Mouse (Mus musculus) G1E (cell line): Measurements from ENCODE around the gene Tsc2. TPM values are rescaled to one million over a fixed set of nuclear protein-coding genes. Genes with fewer than 3 reads are reported as not detected.

Experiments used
- ATAC-seq: 2 replicates; pipeline ENCODE4 v1.8.0; 2016; ENCODE audit warnings: mild to moderate bottlenecking; ENCODE audit not compliant: insufficient number of reproducible peaks, poor library complexity, low FRiP score, severe bottlenecking; ENCODE audit errors: extremely low read depth
- DNase-seq: peaks from one replicate; pipeline ENCODE4 v3.0.0; 2012; ENCODE audit warnings: low spot score
- H3K27me3 ChIP-seq: 2 replicates; pipeline ENCODE4 v1.6.1; 2012; ENCODE audit warnings: mild to moderate bottlenecking, low read length, inconsistent platforms; ENCODE audit not compliant: insufficient read depth
- H3K36me3 ChIP-seq: replicated peaks from 2 replicates; pipeline ENCODE3; 2012; ENCODE audit warnings: mild to moderate bottlenecking, inconsistent platforms
- H3K4me1 ChIP-seq: 2 replicates; pipeline ENCODE4 v1.6.1; 2012; ENCODE audit warnings: low read depth, low read length, inconsistent platforms, mixed read lengths; ENCODE audit not compliant: insufficient read depth
- H3K4me3 ChIP-seq: 2 replicates; pipeline ENCODE4 v1.5.1; 2012; ENCODE audit warnings: low read depth, mild to moderate bottlenecking, inconsistent platforms, low read length, moderate library complexity, mixed read lengths
- H3K9me3 ChIP-seq: replicated peaks from 2 replicates; pipeline ENCODE4 v1.6.1; 2012; ENCODE audit warnings: inconsistent platforms
- CTCF ChIP-seq: IDR thresholded peaks from 2 replicates; pipeline ENCODE4 v1.5.1; 2012; ENCODE audit warnings: low read depth, low read length, inconsistent platforms, mixed read lengths
- GATA1 ChIP-seq: IDR thresholded peaks from 2 replicates; pipeline ENCODE4 v1.6.1; 2012; ENCODE audit warnings: borderline replicate concordance, low read length, inconsistent platforms, mixed read lengths
- GATA2 ChIP-seq: IDR thresholded peaks from 2 replicates; pipeline ENCODE4 v1.6.1; 2012; ENCODE audit warnings: low read depth, low read length, inconsistent platforms, borderline replicate concordance
- POLR2AphosphoS5 ChIP-seq: IDR thresholded peaks from 2 replicates; pipeline ENCODE4 v1.6.1; 2012; ENCODE audit warnings: low read depth, low read length, inconsistent platforms; ENCODE audit not compliant: insufficient replicate concordance
- TAL1 ChIP-seq: conservative IDR thresholded peaks from 2 replicates; pipeline ENCODE4 v1.6.1; 2012; ENCODE audit warnings: low read depth, low read length, inconsistent platforms, mixed read lengths
- polyA plus RNA-seq: library from polyadenylated mRNA; stranded (reverse); fragments of >175 nt; gene quantifications from 2 replicates; pipeline ENCODE4 v1.2.3, GENCODE M21; 2012
- total RNA-seq, 2 experiments: library from RNA; stranded (forward) in 1 of 2; stranded (reverse) in 1 of 2; fragments of 200-1000 nt in 1 of 2; fragments of >200 nt in 1 of 2; fragmentation: Nextera tagmentation in 1 of 2; gene quantifications; 2 replicates each; pipeline ENCODE4 v1.2.3; 2014 to 2017

The Tsc2 gene
- total and polyA plus RNA-seq, 3 experiments: 39.7 to 114 (median 66.5) TPM

- H3K4me1 ChIP-seq: peaks cover 44% of the 10 kb centered on the region
- TF ChIP-seq CTCF (peak; percentile 98), GATA2 (no peak)
- H3K4me3 ChIP-seq: no peak overlapping the region
- H3K27me3 ChIP-seq: no peaks in the 10 kb centered on the region
- peaks cover 77% of the 10 kb centered on the region for H3K36me3 ChIP-seq
- ATAC-seq: no peak
- peak; percentile 69 for DNase-seq
- H3K9me3 ChIP-seq: no peaks in the 10 kb centered on the region
These were observed 3.8 kb downstream of the Tsc2 start for GRCm38 (mm10) chr17:24628646-24629045.

- TF ChIP-seq GATA2 (no peak), CTCF (no peak), TAL1 (no peak), GATA1 (no peak)
- ATAC-seq: no peak
- peaks cover 97% of the 10 kb centered on the region for H3K36me3 ChIP-seq
- H3K4me3 ChIP-seq: no peak overlapping the region
- no peaks in the 10 kb centered on the region for H3K9me3 ChIP-seq
- DNase-seq: no peak
- H3K27me3 ChIP-seq: no peaks in the 10 kb centered on the region
- peaks cover 17% of the 10 kb centered on the region for H3K4me1 ChIP-seq
These were observed 7.0 kb downstream of the Tsc2 start for GRCm38 (mm10) chr17:24625472-24625871.

DNA sequence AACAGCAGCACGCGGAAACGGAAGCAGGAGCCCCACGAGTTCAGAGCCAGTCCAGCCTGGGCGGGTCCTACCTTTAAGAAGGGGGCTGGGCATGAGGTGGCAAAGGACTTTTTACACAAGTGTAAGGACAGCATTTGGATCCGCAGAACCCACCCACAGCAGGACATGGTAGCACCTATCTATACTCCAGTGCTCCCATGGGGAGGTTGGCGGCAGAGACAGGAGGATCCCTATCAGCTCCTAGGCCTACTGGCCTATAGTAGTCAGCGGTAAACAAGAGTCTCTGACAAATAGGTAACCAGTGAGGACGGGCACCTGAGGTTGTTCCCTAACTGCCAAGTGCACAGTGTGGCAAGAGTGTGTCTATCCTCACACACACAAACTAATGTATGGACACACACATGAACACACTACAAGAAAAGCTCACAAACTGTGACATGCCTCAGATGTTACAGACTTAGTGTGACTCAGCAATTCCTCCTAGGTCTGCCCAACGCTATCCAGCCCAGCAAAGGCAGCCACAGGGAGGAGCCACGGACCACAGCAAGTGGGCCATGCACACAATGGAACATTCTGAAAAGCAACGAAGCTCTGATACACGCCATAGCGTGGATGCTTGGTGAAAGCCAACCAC, 14.8 kb downstream of the Tsc2 start:
- peak; percentile 95 for DNase-seq
- no peaks in the 10 kb centered on the region for H3K9me3 ChIP-seq
- H3K4me1 ChIP-seq: peaks cover 31% of the 10 kb centered on the region
- H3K36me3 ChIP-seq: peaks cover 93% of the 10 kb centered on the region
- TF ChIP-seq GATA1 (no peak), GATA2 (no peak), TAL1 (no peak)
- no peaks in the 10 kb centered on the region for H3K27me3 ChIP-seq
- peak; percentile 88 for ATAC-seq
- H3K4me3 ChIP-seq: peak overlapping the region; percentile 52; the same call in 1 of the 2 replicates

DNA sequence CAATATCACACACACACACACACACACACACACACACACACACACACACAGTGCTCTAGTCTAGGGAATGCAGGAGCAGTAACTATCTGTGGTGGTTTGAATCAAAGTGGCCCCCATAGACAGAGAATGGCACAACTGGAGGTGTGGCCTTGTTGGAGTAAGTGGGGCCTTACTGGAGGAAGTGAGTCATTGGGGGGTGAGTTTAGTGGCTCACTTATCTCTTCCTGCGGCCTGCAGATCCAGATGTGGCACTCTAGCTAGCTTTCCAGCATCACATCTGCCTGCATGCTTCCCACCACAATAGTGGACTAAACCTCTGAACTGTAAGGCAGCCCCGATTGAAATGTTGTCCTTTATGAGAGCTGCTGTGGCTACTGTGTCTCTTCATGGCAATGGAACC, 21.7 kb downstream of the Tsc2 start:
- no peak for ATAC-seq
- TF ChIP-seq TAL1 (no peak), POLR2AphosphoS5 (no peak), CTCF (no peak), GATA2 (no peak), GATA1 (no peak)
- H3K9me3 ChIP-seq: no peaks in the 10 kb centered on the region
- H3K4me1 ChIP-seq: peaks cover 14% of the 10 kb centered on the region
- no peak for DNase-seq
- no peak overlapping the region for H3K4me3 ChIP-seq
- peaks cover 81% of the 10 kb centered on the region for H3K36me3 ChIP-seq
- no peaks in the 10 kb centered on the region for H3K27me3 ChIP-seq

- H3K9me3 ChIP-seq: no peaks in the 10 kb centered on the region
- H3K4me3 ChIP-seq: no peak overlapping the region
- no peak for DNase-seq
- no peak for TF ChIP-seq GATA1
- TF ChIP-seq CTCF: no peak
- TF ChIP-seq TAL1: no peak
- TF ChIP-seq POLR2AphosphoS5: no peak
- TF ChIP-seq GATA2: no peak
- H3K4me1 ChIP-seq: peaks cover 31% of the 10 kb centered on the region
- no peaks in the 10 kb centered on the region for H3K27me3 ChIP-seq
- peaks cover 81% of the 10 kb centered on the region for H3K36me3 ChIP-seq
- no peak for ATAC-seq
These were observed 23.6 kb downstream of the Tsc2 start for GRCm38 (mm10) chr17:24608874-24609273.

DNA sequence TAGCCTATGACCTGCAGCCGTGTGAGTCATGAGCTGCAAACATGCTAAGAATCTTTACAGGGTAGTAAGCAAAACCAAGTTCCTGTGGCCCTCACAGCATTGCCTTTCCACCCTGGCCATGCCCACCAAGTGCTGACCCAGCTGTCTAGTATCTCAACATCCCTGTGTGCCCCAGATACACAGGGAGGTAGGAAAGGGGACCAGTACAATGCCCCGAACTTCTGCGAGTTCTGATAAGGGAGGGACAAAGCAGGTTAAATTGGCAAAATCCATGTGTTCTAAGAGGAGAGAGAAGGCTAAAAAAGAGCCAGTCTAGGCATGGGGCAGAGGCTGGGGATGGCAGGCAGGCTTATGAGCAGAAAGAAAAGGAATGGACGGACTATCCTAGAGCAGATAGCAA, 24.1 kb downstream of the Tsc2 start:
- TF ChIP-seq GATA1 (no peak), GATA2 (no peak), TAL1 (no peak), CTCF (no peak), POLR2AphosphoS5 (no peak)
- Histone ChIP-seq H3K4me1 (peaks cover 32% of the 10 kb centered on the region), H3K36me3 (peaks cover 78% of the 10 kb centered on the region), H3K27me3 (no peaks in the 10 kb centered on the region), H3K4me3 (no peak overlapping the region), H3K9me3 (no peaks in the 10 kb centered on the region)
- ATAC-seq (no peak), DNase-seq (no peak)

DNA sequence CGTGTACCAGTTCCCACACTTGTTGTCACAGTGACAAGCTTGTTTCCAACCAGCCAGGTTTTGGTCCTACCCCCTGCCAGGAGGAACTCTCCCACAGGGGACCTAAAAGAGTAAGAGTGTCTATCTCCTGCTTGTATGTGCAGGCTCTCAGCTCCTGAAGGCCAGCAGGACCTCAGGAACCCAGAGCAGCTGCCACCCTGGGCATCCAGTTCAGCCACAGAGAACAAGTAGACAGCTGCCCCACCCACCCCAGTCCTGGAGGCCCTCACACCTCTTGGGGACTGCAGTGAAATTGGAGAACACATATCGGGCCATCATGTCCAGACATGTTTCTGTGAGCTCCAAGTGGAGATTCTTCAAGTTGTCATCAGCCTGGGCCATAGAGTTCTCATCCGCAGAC, 27.9 kb downstream of the Tsc2 start:
- Histone ChIP-seq H3K4me1 (peaks cover 21% of the 10 kb centered on the region), H3K9me3 (no peaks in the 10 kb centered on the region), H3K27me3 (no peaks in the 10 kb centered on the region), H3K4me3 (no peak overlapping the region), H3K36me3 (peaks cover 94% of the 10 kb centered on the region)
- TF ChIP-seq CTCF: no peak
- TF ChIP-seq GATA1: no peak
- TF ChIP-seq GATA2: no peak
- no peak for TF ChIP-seq POLR2AphosphoS5
- TF ChIP-seq TAL1: no peak
- no peak for DNase-seq
- ATAC-seq: no peak
